Mouse (Mus musculus): ENCODE data around the gene Ppard. TPM values are rescaled to one million over a fixed set of nuclear protein-coding genes. Genes with fewer than 3 reads are reported as not detected.

Gene Ppard
- polyA plus RNA-seq, 1 experiment from 2014 or later, result 0.77 TPM

DNA sequence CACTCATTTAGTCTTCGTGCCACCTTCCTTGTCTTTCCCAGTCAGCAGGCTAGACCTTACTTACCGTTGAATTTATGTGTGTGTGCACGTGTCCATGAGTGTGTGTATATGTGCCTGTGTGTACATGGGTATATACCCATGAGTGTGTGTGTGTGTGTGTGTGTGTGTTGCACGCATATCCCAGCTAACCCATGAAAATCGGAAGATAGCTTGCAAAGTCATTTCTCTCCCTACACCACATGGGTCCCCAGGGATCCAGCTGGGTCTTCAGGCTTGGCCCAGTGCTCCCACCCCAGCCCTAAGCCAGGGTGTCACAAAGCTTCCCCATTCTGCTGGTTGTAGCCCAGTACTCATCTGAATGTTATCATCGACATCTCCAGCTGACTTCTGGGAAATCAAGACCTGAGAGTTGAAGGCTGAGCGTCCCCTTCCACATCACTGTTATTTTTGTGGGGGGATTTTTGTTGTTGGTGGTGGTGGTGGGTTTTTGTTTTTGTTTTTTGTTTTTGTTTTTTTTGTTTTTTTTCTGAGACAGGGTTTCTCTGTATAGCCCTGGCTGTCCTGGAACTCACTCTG lies 49.5 kb downstream of the Ppard start:
- H3K36me3 ChIP-seq (ENCODE audit: control insufficient read depth, insufficient read depth), result no peaks in the 10 kb centered on the region
- H3K9ac ChIP-seq (ENCODE audit: low read depth, low read length), result no peak overlapping the region
- H3K4me1 ChIP-seq (ENCODE audit: control insufficient read depth, low read depth, low read length), result peaks cover 27% of the 10 kb centered on the region
- 61% methylated on average over 7 of the region's 7 CpGs for WGBS (ENCODE audit: insufficient replicate concordance)
- H3K27ac ChIP-seq (ENCODE audit: low read length), result no peak overlapping the region
- ATAC-seq (ENCODE audit: low read depth), result no peak
- H3K4me2 ChIP-seq (ENCODE audit: low read depth, low read length), result no peak overlapping the region
- H3K9me3 ChIP-seq (replicated peaks; ENCODE audit: control insufficient read depth, low read length), result no peaks in the 10 kb centered on the region
- H3K4me3 ChIP-seq (ENCODE audit: low read depth, low read length), result no peak overlapping the region
- no peaks in the 10 kb centered on the region for H3K27me3 ChIP-seq (ENCODE audit: control insufficient read depth, insufficient read depth, low read depth, low read length)

GRCm38 (mm10) chr17:28283199-28283598 lies 50.7 kb downstream of the Ppard start:
- Histone ChIP-seq H3K27ac (ENCODE audit: low read length) (no peak overlapping the region), H3K27me3 (ENCODE audit: control insufficient read depth, insufficient read depth, low read depth, low read length) (no peaks in the 10 kb centered on the region), H3K9ac (ENCODE audit: low read depth, low read length) (no peak overlapping the region), H3K9me3 (replicated peaks; ENCODE audit: control insufficient read depth, low read length) (no peaks in the 10 kb centered on the region), H3K4me1 (ENCODE audit: control insufficient read depth, low read depth, low read length) (peaks cover 24% of the 10 kb centered on the region), H3K4me3 (ENCODE audit: low read depth, low read length) (no peak overlapping the region), H3K4me2 (ENCODE audit: low read depth, low read length) (no peak overlapping the region), H3K36me3 (ENCODE audit: control insufficient read depth, insufficient read depth) (no peaks in the 10 kb centered on the region)
- 61% methylated on average over 10 of the region's 10 CpGs for WGBS (ENCODE audit: insufficient replicate concordance)
- no peak for ATAC-seq (ENCODE audit: low read depth)

DNA sequence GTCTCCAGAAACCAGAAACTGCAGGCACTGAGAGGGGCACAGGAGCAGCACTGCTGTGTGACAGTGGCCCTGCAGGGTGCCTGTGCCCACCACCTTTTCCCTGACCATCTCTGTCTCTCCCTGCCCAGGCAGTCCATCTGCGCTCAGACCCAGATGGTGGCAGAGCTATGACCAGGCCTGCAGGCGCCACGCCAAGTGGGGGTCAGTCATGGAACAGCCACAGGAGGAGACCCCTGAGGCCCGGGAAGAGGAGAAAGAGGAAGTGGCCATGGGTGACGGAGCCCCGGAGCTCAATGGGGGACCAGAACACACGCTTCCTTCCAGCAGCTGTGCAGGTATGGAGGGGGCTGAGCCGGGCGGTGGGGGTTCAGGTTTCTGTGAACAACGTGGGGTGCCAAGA lies 53.6 kb downstream of the Ppard start:
- H3K36me3 ChIP-seq (ENCODE audit: control insufficient read depth, insufficient read depth), result no peaks in the 10 kb centered on the region
- H3K9me3 ChIP-seq (replicated peaks; ENCODE audit: control insufficient read depth, low read length), result no peaks in the 10 kb centered on the region
- WGBS (ENCODE audit: insufficient replicate concordance), result 43% methylated on average over 10 of the region's 10 CpGs
- no peaks in the 10 kb centered on the region for H3K27me3 ChIP-seq (ENCODE audit: control insufficient read depth, insufficient read depth, low read depth, low read length)
- no peak overlapping the region for H3K9ac ChIP-seq (ENCODE audit: low read depth, low read length)
- H3K4me2 ChIP-seq (ENCODE audit: low read depth, low read length), result no peak overlapping the region
- H3K4me3 ChIP-seq (ENCODE audit: low read depth, low read length), result no peak overlapping the region
- H3K4me1 ChIP-seq (ENCODE audit: control insufficient read depth, low read depth, low read length), result peaks cover 19% of the 10 kb centered on the region
- ATAC-seq (ENCODE audit: low read depth), result no peak
- no peak overlapping the region for H3K27ac ChIP-seq (ENCODE audit: low read length)

DNA sequence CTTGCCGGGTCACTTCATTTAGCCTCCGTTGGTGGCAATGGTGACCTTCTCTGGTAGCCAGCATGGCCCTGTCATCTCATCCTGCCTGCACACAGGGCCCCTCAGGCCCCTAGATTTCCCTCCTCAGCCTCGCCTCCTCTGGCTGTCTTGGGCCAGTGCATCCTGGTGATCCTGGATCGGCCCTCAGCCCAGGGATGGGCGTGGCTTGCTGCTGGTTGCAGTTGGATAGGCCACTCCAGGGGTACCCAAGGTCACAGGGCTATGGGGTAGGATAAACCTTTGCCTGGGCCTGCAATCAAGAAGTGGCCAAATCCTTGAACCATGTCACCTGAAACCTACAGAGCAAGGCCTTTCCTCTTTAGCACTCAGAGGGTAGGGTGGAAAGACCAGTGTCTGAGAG lies 54.5 kb downstream of the Ppard start:
- no peak overlapping the region for H3K9ac ChIP-seq (ENCODE audit: low read depth, low read length)
- no peaks in the 10 kb centered on the region for H3K9me3 ChIP-seq (replicated peaks; ENCODE audit: control insufficient read depth, low read length)
- no peak overlapping the region for H3K4me3 ChIP-seq (ENCODE audit: low read depth, low read length)
- H3K4me1 ChIP-seq (ENCODE audit: control insufficient read depth, low read depth, low read length), result peaks cover 20% of the 10 kb centered on the region
- H3K4me2 ChIP-seq (ENCODE audit: low read depth, low read length), result no peak overlapping the region
- ATAC-seq (ENCODE audit: low read depth), result no peak
- WGBS (ENCODE audit: insufficient replicate concordance), result 56% methylated on average over 5 of the region's 5 CpGs
- no peaks in the 10 kb centered on the region for H3K36me3 ChIP-seq (ENCODE audit: control insufficient read depth, insufficient read depth)
- H3K27me3 ChIP-seq (ENCODE audit: control insufficient read depth, insufficient read depth, low read depth, low read length), result no peaks in the 10 kb centered on the region
- H3K27ac ChIP-seq (ENCODE audit: low read length), result no peak overlapping the region

- no peak overlapping the region for H3K4me2 ChIP-seq (ENCODE audit: low read depth, low read length)
- H3K9me3 ChIP-seq (replicated peaks; ENCODE audit: control insufficient read depth, low read length), result no peaks in the 10 kb centered on the region
- H3K4me3 ChIP-seq (ENCODE audit: low read depth, low read length), result no peak overlapping the region
- peaks cover 20% of the 10 kb centered on the region for H3K4me1 ChIP-seq (ENCODE audit: control insufficient read depth, low read depth, low read length)
- WGBS (ENCODE audit: insufficient replicate concordance), result 40% methylated on average over 8 of the region's 8 CpGs
- no peaks in the 10 kb centered on the region for H3K36me3 ChIP-seq (ENCODE audit: control insufficient read depth, insufficient read depth)
- H3K27ac ChIP-seq (ENCODE audit: low read length), result no peak overlapping the region
- no peak overlapping the region for H3K9ac ChIP-seq (ENCODE audit: low read depth, low read length)
- ATAC-seq (ENCODE audit: low read depth), result peak; percentile 37; the same call in 1 of the 2 replicates
- no peaks in the 10 kb centered on the region for H3K27me3 ChIP-seq (ENCODE audit: control insufficient read depth, insufficient read depth, low read depth, low read length)
Measured at GRCm38 (mm10) chr17:28287578-28287977, 55.1 kb downstream of the Ppard start.

DNA sequence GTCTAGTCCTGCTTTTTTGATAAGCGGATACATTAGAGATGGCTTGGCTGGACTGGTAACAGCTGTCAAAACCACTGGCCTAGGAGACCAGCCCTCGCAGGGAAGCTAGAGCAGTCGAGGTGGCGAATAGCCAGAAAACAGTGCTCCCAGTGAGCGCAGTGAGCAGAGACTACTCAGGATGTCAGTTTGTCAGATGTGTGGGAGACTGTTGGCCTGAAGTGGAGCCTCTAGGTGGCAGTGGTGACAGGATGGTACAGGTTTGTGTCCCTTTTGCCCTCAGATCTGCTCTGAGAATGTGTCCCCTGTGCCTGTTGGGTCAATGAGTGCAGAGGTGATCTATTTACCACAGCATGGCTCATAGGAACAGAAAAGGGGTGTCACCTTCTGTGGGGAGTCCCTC lies 55.5 kb downstream of the Ppard start:
- ATAC-seq (ENCODE audit: low read depth), result peak; percentile 44
- H3K4me2 ChIP-seq (ENCODE audit: low read depth, low read length), result no peak overlapping the region
- H3K4me3 ChIP-seq (ENCODE audit: low read depth, low read length), result no peak overlapping the region
- H3K27ac ChIP-seq (ENCODE audit: low read length), result no peak overlapping the region; the same call in 1 of the 2 replicates
- no peaks in the 10 kb centered on the region for H3K9me3 ChIP-seq (replicated peaks; ENCODE audit: control insufficient read depth, low read length)
- WGBS (ENCODE audit: insufficient replicate concordance), result 41% methylated on average over 5 of the region's 5 CpGs
- H3K36me3 ChIP-seq (ENCODE audit: control insufficient read depth, insufficient read depth), result no peaks in the 10 kb centered on the region
- H3K27me3 ChIP-seq (ENCODE audit: control insufficient read depth, insufficient read depth, low read depth, low read length), result no peaks in the 10 kb centered on the region
- H3K9ac ChIP-seq (ENCODE audit: low read depth, low read length), result no peak overlapping the region
- H3K4me1 ChIP-seq (ENCODE audit: control insufficient read depth, low read depth, low read length), result peaks cover 20% of the 10 kb centered on the region

DNA sequence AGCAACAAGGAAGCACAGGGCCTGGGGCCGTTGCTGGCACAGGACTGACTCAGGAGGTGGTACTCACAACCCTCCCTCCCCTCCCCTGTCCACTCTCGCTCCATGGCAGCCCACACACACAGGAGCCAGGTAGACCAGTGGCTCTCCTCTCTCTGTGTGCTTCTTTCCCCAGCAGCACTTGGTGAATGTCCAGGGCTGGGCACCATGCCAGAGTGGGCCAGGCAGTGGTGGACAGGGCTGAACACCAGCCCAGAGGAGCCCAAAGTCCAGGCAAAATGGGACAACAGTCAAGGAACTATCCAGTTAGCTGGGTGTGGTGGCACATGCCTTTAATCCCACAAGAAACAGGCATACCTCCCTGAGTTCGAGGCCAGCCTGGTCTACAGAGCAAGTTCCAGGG lies 57.8 kb downstream of the Ppard start:
- H3K27me3 ChIP-seq (ENCODE audit: control insufficient read depth, insufficient read depth, low read depth, low read length), result no peaks in the 10 kb centered on the region
- peak overlapping the region; percentile 50; the same call in 1 of the 2 replicates for H3K27ac ChIP-seq (ENCODE audit: low read length)
- no peaks in the 10 kb centered on the region for H3K9me3 ChIP-seq (replicated peaks; ENCODE audit: control insufficient read depth, low read length)
- H3K4me3 ChIP-seq (ENCODE audit: low read depth, low read length), result no peak overlapping the region
- no peaks in the 10 kb centered on the region for H3K36me3 ChIP-seq (ENCODE audit: control insufficient read depth, insufficient read depth)
- peak; percentile 75 for ATAC-seq (ENCODE audit: low read depth)
- peaks cover 18% of the 10 kb centered on the region for H3K4me1 ChIP-seq (ENCODE audit: control insufficient read depth, low read depth, low read length)
- WGBS (ENCODE audit: insufficient replicate concordance), result 55% methylated on average over 3 of the region's 3 CpGs
- no peak overlapping the region for H3K4me2 ChIP-seq (ENCODE audit: low read depth, low read length)
- no peak overlapping the region for H3K9ac ChIP-seq (ENCODE audit: low read depth, low read length)

DNA sequence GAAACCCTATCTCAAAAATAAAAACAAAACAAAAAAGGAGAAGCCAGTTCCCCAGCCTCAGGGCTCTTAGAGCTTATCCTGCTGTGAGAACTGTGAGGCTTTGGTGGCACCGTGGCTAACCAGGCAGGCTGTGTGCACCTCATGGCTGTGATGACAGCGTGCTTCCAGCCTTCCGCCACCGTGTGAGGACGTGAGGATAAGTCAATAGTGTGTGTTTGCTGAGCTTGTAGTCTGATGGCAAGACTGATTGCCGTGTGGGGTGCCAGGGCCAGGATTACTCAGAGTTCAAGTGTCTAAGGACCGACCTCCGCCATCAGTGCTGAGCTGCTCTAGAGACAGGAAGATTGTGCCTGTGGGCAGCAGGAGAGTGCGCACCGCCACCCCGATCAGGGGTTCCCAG lies 58.2 kb downstream of the Ppard start:
- Histone ChIP-seq H3K4me1 (ENCODE audit: control insufficient read depth, low read depth, low read length) (peaks cover 18% of the 10 kb centered on the region), H3K27me3 (ENCODE audit: control insufficient read depth, insufficient read depth, low read depth, low read length) (no peaks in the 10 kb centered on the region), H3K4me3 (ENCODE audit: low read depth, low read length) (no peak overlapping the region), H3K9me3 (replicated peaks; ENCODE audit: control insufficient read depth, low read length) (no peaks in the 10 kb centered on the region), H3K4me2 (ENCODE audit: low read depth, low read length) (no peak overlapping the region), H3K27ac (ENCODE audit: low read length) (no peak overlapping the region), H3K9ac (ENCODE audit: low read depth, low read length) (no peak overlapping the region), H3K36me3 (ENCODE audit: control insufficient read depth, insufficient read depth) (no peaks in the 10 kb centered on the region)
- peak; percentile 37; the same call in 1 of the 2 replicates for ATAC-seq (ENCODE audit: low read depth)
- 37% methylated on average over 11 of the region's 11 CpGs for WGBS (ENCODE audit: insufficient replicate concordance)

GRCm38 (mm10) chr17:28291346-28291745 lies 58.8 kb downstream of the Ppard start:
- no peaks in the 10 kb centered on the region for H3K36me3 ChIP-seq (ENCODE audit: control insufficient read depth, insufficient read depth)
- H3K27me3 ChIP-seq (ENCODE audit: control insufficient read depth, insufficient read depth, low read depth, low read length), result no peaks in the 10 kb centered on the region
- H3K4me1 ChIP-seq (ENCODE audit: control insufficient read depth, low read depth, low read length), result peaks cover 18% of the 10 kb centered on the region
- H3K4me2 ChIP-seq (ENCODE audit: low read depth, low read length), result no peak overlapping the region
- H3K9me3 ChIP-seq (replicated peaks; ENCODE audit: control insufficient read depth, low read length), result no peaks in the 10 kb centered on the region
- H3K4me3 ChIP-seq (ENCODE audit: low read depth, low read length), result no peak overlapping the region
- H3K9ac ChIP-seq (ENCODE audit: low read depth, low read length), result no peak overlapping the region
- no peak overlapping the region for H3K27ac ChIP-seq (ENCODE audit: low read length)
- WGBS (ENCODE audit: insufficient replicate concordance), result 22% methylated on average over 7 of the region's 7 CpGs
- no peak for ATAC-seq (ENCODE audit: low read depth)

Data from liver, embryonic 16.5 days (tissue).